Mouse (Mus musculus) neutrophil, adult 5-6 weeks (primary cell): ENCODE measurements around the gene Rbms3. TPM values are rescaled to one million over a fixed set of nuclear protein-coding genes. Genes with fewer than 3 reads are reported as not detected.

Experiments
- ATAC-seq: fragments of 151-379, 151-347 bp; 2 replicates; pipeline ENCODE4 v1.8.0; 2017; ENCODE audit warnings: mild to moderate bottlenecking, moderate TSS enrichment; ENCODE audit not compliant: insufficient number of reproducible peaks, poor library complexity, low FRiP score, severe bottlenecking; ENCODE audit errors: extremely low read depth
- total RNA-seq: library from RNA; stranded (forward); fragments of 200-1000 nt; gene quantifications from 2 replicates; pipeline ENCODE4 v1.2.3, GENCODE M21; 2017

The Rbms3 gene
- total RNA-seq, 1 experiment from 2014 or later: not detected

GRCm38 (mm10) chr9:117089409-117090147, 540.1 kb downstream of the Rbms3 start:
- ATAC-seq: no peak

- ATAC-seq: no peak
Observed at GRCm38 (mm10) chr9:117088309-117088708, 541.4 kb downstream of the Rbms3 start.

GRCm38 (mm10) chr9:117085706-117086105, 544.0 kb downstream of the Rbms3 start:
- no peak for ATAC-seq

- ATAC-seq: no peak
Observed at GRCm38 (mm10) chr9:117084471-117084870, 545.2 kb downstream of the Rbms3 start.

- ATAC-seq: no peak
Observed at GRCm38 (mm10) chr9:117079471-117079870, 550.2 kb downstream of the Rbms3 start.

GRCm38 (mm10) chr9:117077548-117077947, 552.2 kb downstream of the Rbms3 start:
- ATAC-seq: no peak

GRCm38 (mm10) chr9:117076785-117077184, 552.9 kb downstream of the Rbms3 start:
- ATAC-seq: no peak

GRCm38 (mm10) chr9:117072433-117073099, 557.1 kb downstream of the Rbms3 start:
- no peak for ATAC-seq

- ATAC-seq: no peak
Observed at GRCm38 (mm10) chr9:117070616-117071015, 559.1 kb downstream of the Rbms3 start.

- ATAC-seq: no peak
Observed at GRCm38 (mm10) chr9:117069232-117069631, 560.5 kb downstream of the Rbms3 start.

- ATAC-seq: no peak
Observed at GRCm38 (mm10) chr9:117067703-117068419, 561.9 kb downstream of the Rbms3 start.

- no peak for ATAC-seq
Observed at GRCm38 (mm10) chr9:117066502-117066901, 563.2 kb downstream of the Rbms3 start.

GRCm38 (mm10) chr9:117065601-117066000, 564.1 kb downstream of the Rbms3 start:
- no peak for ATAC-seq

GRCm38 (mm10) chr9:117059586-117059985, 570.1 kb downstream of the Rbms3 start:
- ATAC-seq: no peak

GRCm38 (mm10) chr9:117059135-117059534, 570.6 kb downstream of the Rbms3 start:
- no peak for ATAC-seq

GRCm38 (mm10) chr9:117051935-117052334, 577.8 kb downstream of the Rbms3 start:
- no peak for ATAC-seq

- no peak for ATAC-seq
Observed at GRCm38 (mm10) chr9:117048641-117049040, 581.1 kb downstream of the Rbms3 start.

- ATAC-seq: no peak
Observed at GRCm38 (mm10) chr9:117041993-117042366, 587.7 kb downstream of the Rbms3 start.

- no peak for ATAC-seq
Observed at GRCm38 (mm10) chr9:117041291-117041992, 588.3 kb downstream of the Rbms3 start.
